Mouse (Mus musculus): ENCODE results near the gene Gm9044. TPM values are rescaled to one million over a fixed set of nuclear protein-coding genes. Genes with fewer than 3 reads are reported as not detected.
"Not testable (repeated sequence)": the region's sequence is repeated elsewhere in the genome, so short reads cannot be mapped to it uniquely, and the experiment has no call there.

Gene Gm9044
- not detected in 2 replicates for polyA plus RNA-seq (2014; fragmentation: Nextera tagmentation; extraction: Ambion mirVana)

DNA sequence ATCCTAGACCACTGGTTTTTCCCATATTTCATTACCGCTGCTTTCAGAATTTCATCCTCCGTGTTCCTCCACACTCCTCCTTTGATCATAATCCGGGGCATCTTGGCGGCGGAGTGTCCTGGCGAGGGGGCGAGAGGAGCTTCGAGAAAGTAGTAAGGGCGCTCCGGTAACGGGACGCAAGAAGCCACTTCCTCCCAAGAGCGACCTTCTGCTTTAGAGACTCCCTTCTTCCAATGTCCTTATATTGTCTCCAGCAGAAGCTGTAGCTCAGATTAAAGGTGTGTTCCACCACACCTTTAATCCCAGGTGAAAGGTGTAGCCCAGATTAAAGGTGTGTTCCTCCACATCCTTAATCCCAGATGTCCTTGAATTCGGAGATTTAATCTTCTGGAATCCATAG, at the start of gene Gm9044:
Gm9044 (minus strand) TSS at position 101 of the 400 bp plus-strand sequence.
- H3K4me3 ChIP-seq (ENCODE audit: low read depth, low read length); H3K27ac ChIP-seq (ENCODE audit: low read depth, low read length); H3K27me3 ChIP-seq (ENCODE audit: control insufficient read depth, insufficient read depth, low read length); H3K9me3 ChIP-seq (ENCODE audit: control insufficient read depth, low read length); H3K9ac ChIP-seq (ENCODE audit: low read length); H3K36me3 ChIP-seq (ENCODE audit: control insufficient read depth, insufficient read depth, low read length); ATAC-seq (ENCODE audit: low FRiP score); H3K4me2 ChIP-seq; H3K4me1 ChIP-seq (ENCODE audit: control insufficient read depth, insufficient read depth, low read length); DNase-seq (ENCODE audit: low spot score, missing footprints): not testable (repeated sequence)
- WGBS: no CpG with 5 or more reads among the region's 14 CpGs

DNA sequence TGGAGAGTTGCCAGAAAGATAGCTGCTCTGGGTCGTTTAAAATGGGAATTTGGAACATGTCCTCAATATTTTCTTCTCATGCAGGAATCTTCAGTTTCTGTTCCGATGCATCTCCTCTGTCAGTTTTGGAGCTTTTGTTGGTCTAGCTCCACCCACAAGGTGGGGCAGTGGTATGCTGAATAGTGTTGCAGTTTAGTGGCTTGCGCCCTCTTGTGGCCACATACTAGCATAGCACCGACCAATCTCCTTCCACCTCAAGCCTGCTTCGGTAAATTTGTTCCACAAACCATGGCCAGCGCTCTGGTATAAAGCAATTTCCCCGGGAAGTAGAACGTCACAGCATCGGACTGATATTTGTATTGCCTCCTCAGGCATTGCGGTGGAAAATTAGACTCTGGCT, 38.2 kb upstream of the Gm9044 start:
- Histone ChIP-seq H3K27me3 (ENCODE audit: control insufficient read depth, insufficient read depth, low read length) (no peaks in the 10 kb centered on the region), H3K9ac (ENCODE audit: low read length) (peak overlapping the region; percentile 34; the same call in 1 of the 2 replicates), H3K36me3 (ENCODE audit: control insufficient read depth, insufficient read depth, low read length) (no peaks in the 10 kb centered on the region), H3K4me2 (peak overlapping the region; percentile 27; the same call in 1 of the 2 replicates), H3K27ac (ENCODE audit: low read depth, low read length) (no peak overlapping the region), H3K4me1 (ENCODE audit: control insufficient read depth, insufficient read depth, low read length) (no peaks in the 10 kb centered on the region), H3K9me3 (ENCODE audit: control insufficient read depth, low read length) (no peaks in the 10 kb centered on the region), H3K4me3 (ENCODE audit: low read depth, low read length) (no peak overlapping the region)
- DNase-seq (ENCODE audit: low spot score, missing footprints): peak; percentile 97
- WGBS: 14% methylated on average over 10 of the region's 10 CpGs
- ATAC-seq (ENCODE audit: low FRiP score): peak; percentile 93

DNA sequence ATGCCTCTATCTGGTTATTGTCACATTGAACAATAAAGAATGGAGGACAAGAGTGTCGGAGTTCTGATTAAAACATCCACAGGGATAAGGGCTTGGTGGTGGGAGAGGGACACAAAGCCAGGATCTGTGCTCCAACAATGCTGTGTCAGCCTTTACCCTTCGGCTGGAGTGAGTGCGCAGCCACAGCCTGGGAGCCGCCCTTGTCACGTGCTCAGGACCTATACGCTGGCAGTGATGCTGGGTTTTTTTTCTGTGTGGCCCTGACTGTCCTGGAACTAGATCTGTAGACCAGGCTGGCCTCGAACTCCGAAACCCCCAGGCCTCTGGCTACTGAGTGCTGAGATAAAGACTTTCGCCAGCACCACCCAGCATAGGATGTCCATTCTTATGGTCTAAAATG, 37.3 kb upstream of the Gm9044 start:
- 81% methylated on average over 9 of the region's 9 CpGs for WGBS
- DNase-seq (ENCODE audit: low spot score, missing footprints) (no peak), ATAC-seq (ENCODE audit: low FRiP score) (no peak)
- H3K9ac ChIP-seq (ENCODE audit: low read length): no peak overlapping the region
- no peaks in the 10 kb centered on the region for H3K36me3 ChIP-seq (ENCODE audit: control insufficient read depth, insufficient read depth, low read length)
- no peaks in the 10 kb centered on the region for H3K27me3 ChIP-seq (ENCODE audit: control insufficient read depth, insufficient read depth, low read length)
- H3K9me3 ChIP-seq (ENCODE audit: control insufficient read depth, low read length): no peaks in the 10 kb centered on the region
- no peaks in the 10 kb centered on the region for H3K4me1 ChIP-seq (ENCODE audit: control insufficient read depth, insufficient read depth, low read length)
- no peak overlapping the region for H3K4me3 ChIP-seq (ENCODE audit: low read depth, low read length)
- H3K27ac ChIP-seq (ENCODE audit: low read depth, low read length): no peak overlapping the region
- H3K4me2 ChIP-seq: no peak overlapping the region

DNA sequence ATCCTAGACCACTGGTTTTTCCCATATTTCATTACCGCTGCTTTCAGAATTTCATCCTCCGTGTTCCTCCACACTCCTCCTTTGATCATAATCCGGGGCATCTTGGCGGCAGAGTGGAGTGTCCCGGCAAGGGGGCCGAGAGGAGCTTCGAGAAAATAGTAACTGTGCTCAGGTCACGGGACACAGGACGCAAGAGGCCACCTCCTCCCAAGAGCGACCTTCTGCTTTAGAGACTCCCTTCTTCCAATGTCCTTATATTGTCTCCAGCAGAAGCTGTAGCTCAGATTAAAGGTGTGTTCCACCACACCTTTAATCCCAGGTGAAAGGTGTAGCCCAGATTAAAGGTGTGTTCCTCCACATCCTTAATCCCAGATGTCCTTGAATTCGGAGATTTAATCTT, 21.8 kb upstream of the Gm9044 start, which contains the start of gene Gm9049:
Gm9049 (minus strand) TSS at position 101 of the 400 bp plus-strand sequence.
- not testable (repeated sequence) for H3K27ac ChIP-seq (ENCODE audit: low read depth, low read length); H3K4me1 ChIP-seq (ENCODE audit: control insufficient read depth, insufficient read depth, low read length); H3K4me2 ChIP-seq; H3K4me3 ChIP-seq (ENCODE audit: low read depth, low read length); H3K9me3 ChIP-seq (ENCODE audit: control insufficient read depth, low read length); H3K36me3 ChIP-seq (ENCODE audit: control insufficient read depth, insufficient read depth, low read length); DNase-seq (ENCODE audit: low spot score, missing footprints); H3K27me3 ChIP-seq (ENCODE audit: control insufficient read depth, insufficient read depth, low read length); H3K9ac ChIP-seq (ENCODE audit: low read length); ATAC-seq (ENCODE audit: low FRiP score)
- no CpG with 5 or more reads among the region's 11 CpGs for WGBS

DNA sequence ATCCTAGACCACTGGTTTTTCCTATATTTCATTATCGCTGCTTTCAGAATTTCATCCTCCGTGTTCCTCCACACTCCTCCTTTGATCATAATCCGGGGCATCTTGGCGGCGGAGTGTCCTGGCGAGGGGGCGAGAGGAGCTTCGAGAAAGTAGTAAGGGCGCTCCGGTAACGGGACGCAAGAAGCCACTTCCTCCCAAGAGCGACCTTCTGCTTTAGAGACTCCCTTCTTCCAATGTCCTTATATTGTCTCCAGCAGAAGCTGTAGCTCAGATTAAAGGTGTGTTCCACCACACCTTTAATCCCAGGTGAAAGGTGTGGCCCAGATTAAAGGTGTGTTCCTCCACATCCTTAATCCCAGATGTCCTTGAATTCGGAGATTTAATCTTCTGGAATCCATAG, 16.4 kb upstream of the Gm9044 start, which contains the start of gene Gm9048:
Gm9048 (minus strand) TSS at position 101 of the 400 bp plus-strand sequence.
- not testable (repeated sequence) for H3K4me3 ChIP-seq (ENCODE audit: low read depth, low read length); H3K9me3 ChIP-seq (ENCODE audit: control insufficient read depth, low read length); ATAC-seq (ENCODE audit: low FRiP score); H3K4me2 ChIP-seq; H3K4me1 ChIP-seq (ENCODE audit: control insufficient read depth, insufficient read depth, low read length); H3K36me3 ChIP-seq (ENCODE audit: control insufficient read depth, insufficient read depth, low read length); H3K27ac ChIP-seq (ENCODE audit: low read depth, low read length); H3K9ac ChIP-seq (ENCODE audit: low read length); DNase-seq (ENCODE audit: low spot score, missing footprints); H3K27me3 ChIP-seq (ENCODE audit: control insufficient read depth, insufficient read depth, low read length)
- 88% methylated on average over 1 of the region's 14 CpGs for WGBS

DNA sequence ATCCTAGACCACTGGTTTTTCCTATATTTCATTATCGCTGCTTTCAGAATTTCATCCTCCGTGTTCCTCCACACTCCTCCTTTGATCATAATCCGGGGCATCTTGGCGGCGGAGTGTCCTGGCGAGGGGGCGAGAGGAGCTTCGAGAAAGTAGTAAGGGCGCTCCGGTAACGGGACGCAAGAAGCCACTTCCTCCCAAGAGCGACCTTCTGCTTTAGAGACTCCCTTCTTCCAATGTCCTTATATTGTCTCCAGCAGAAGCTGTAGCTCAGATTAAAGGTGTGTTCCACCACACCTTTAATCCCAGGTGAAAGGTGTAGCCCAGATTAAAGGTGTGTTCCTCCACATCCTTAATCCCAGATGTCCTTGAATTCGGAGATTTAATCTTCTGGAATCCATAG, 10.9 kb upstream of the Gm9044 start, which contains the start of gene Gm9046:
Gm9046 (minus strand) TSS at position 101 of the 400 bp plus-strand sequence.
- H3K4me1 ChIP-seq (ENCODE audit: control insufficient read depth, insufficient read depth, low read length); H3K9ac ChIP-seq (ENCODE audit: low read length); H3K27ac ChIP-seq (ENCODE audit: low read depth, low read length); ATAC-seq (ENCODE audit: low FRiP score); H3K36me3 ChIP-seq (ENCODE audit: control insufficient read depth, insufficient read depth, low read length); H3K9me3 ChIP-seq (ENCODE audit: control insufficient read depth, low read length); H3K27me3 ChIP-seq (ENCODE audit: control insufficient read depth, insufficient read depth, low read length); H3K4me3 ChIP-seq (ENCODE audit: low read depth, low read length); DNase-seq (ENCODE audit: low spot score, missing footprints); H3K4me2 ChIP-seq: not testable (repeated sequence)
- WGBS: no CpG with 5 or more reads among the region's 14 CpGs

DNA sequence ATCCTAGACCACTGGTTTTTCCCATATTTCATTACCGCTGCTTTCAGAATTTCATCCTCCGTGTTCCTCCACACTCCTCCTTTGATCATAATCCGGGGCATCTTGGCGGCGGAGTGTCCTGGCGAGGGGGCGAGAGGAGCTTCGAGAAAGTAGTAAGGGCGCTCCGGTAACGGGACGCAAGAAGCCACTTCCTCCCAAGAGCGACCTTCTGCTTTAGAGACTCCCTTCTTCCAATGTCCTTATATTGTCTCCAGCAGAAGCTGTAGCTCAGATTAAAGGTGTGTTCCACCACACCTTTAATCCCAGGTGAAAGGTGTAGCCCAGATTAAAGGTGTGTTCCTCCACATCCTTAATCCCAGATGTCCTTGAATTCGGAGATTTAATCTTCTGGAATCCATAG, 5.5 kb upstream of the Gm9044 start, which contains the start of gene Gm9045:
Gm9045 (minus strand) TSS at position 101 of the 400 bp plus-strand sequence.
- H3K4me3 ChIP-seq (ENCODE audit: low read depth, low read length); H3K4me1 ChIP-seq (ENCODE audit: control insufficient read depth, insufficient read depth, low read length); H3K9ac ChIP-seq (ENCODE audit: low read length); H3K9me3 ChIP-seq (ENCODE audit: control insufficient read depth, low read length); H3K27me3 ChIP-seq (ENCODE audit: control insufficient read depth, insufficient read depth, low read length); ATAC-seq (ENCODE audit: low FRiP score); H3K27ac ChIP-seq (ENCODE audit: low read depth, low read length); H3K4me2 ChIP-seq; DNase-seq (ENCODE audit: low spot score, missing footprints); H3K36me3 ChIP-seq (ENCODE audit: control insufficient read depth, insufficient read depth, low read length): not testable (repeated sequence)
- no CpG with 5 or more reads among the region's 14 CpGs for WGBS

DNA sequence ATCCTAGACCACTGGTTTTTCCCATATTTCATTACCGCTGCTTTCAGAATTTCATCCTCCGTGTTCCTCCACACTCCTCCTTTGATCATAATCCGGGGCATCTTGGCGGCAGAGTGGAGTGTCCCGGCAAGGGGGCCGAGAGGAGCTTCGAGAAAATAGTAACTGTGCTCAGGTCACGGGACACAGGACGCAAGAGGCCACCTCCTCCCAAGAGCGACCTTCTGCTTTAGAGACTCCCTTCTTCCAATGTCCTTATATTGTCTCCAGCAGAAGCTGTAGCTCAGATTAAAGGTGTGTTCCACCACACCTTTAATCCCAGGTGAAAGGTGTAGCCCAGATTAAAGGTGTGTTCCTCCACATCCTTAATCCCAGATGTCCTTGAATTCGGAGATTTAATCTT, 5.3 kb downstream of the Gm9044 start, which contains the start of gene Gm9040:
Gm9040 (minus strand) TSS at position 101 of the 400 bp plus-strand sequence.
- not testable (repeated sequence) for H3K9me3 ChIP-seq (ENCODE audit: control insufficient read depth, low read length); H3K27ac ChIP-seq (ENCODE audit: low read depth, low read length); H3K4me1 ChIP-seq (ENCODE audit: control insufficient read depth, insufficient read depth, low read length); H3K36me3 ChIP-seq (ENCODE audit: control insufficient read depth, insufficient read depth, low read length); ATAC-seq (ENCODE audit: low FRiP score); H3K9ac ChIP-seq (ENCODE audit: low read length); H3K4me2 ChIP-seq; H3K4me3 ChIP-seq (ENCODE audit: low read depth, low read length); H3K27me3 ChIP-seq (ENCODE audit: control insufficient read depth, insufficient read depth, low read length); DNase-seq (ENCODE audit: low spot score, missing footprints)
- WGBS: no CpG with 5 or more reads among the region's 11 CpGs

DNA sequence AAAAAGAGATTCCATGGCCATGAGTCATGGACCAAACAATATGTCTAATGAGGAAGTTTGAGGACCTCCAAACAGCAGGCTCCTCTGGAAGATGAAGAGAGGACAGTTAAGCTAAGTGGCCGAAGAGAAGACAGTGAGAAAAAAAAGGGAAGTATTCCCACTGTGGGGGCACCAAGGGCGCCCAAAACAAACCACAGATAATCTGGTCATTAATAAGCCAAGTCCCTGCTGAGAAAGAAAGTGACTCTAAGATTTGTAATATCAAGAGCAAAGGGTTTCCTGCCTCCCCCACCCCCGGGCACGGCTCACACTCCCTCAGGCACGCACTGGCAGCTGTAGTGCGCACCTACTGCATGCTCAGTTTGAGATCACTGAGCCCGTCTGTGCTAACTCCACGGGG, 13.2 kb downstream of the Gm9044 start:
- no peak overlapping the region for H3K4me2 ChIP-seq
- no peaks in the 10 kb centered on the region for H3K36me3 ChIP-seq (ENCODE audit: control insufficient read depth, insufficient read depth, low read length)
- no peak overlapping the region for H3K4me3 ChIP-seq (ENCODE audit: low read depth, low read length)
- no peak overlapping the region for H3K9ac ChIP-seq (ENCODE audit: low read length)
- no peaks in the 10 kb centered on the region for H3K4me1 ChIP-seq (ENCODE audit: control insufficient read depth, insufficient read depth, low read length)
- H3K27ac ChIP-seq (ENCODE audit: low read depth, low read length): no peak overlapping the region
- H3K27me3 ChIP-seq (ENCODE audit: control insufficient read depth, insufficient read depth, low read length): no peaks in the 10 kb centered on the region
- DNase-seq (ENCODE audit: low spot score, missing footprints) (no peak), ATAC-seq (ENCODE audit: low FRiP score) (no peak)
- 89% methylated on average over 8 of the region's 8 CpGs for WGBS
- no peaks in the 10 kb centered on the region for H3K9me3 ChIP-seq (ENCODE audit: control insufficient read depth, low read length)

All from midbrain, embryonic 11.5 days (tissue).